Mouse (Mus musculus) hindbrain, embryonic 11.5 days (tissue): ENCODE data around the gene Jhy. TPM values are rescaled to one million over a fixed set of nuclear protein-coding genes. Genes with fewer than 3 reads are reported as not detected.
A peak's percentile ranks its signal among the peaks of the same experiment; 100 is the strongest.

ENCODE experiments used
- ATAC-seq: fragments of 200-750 bp; cut with Nextera tagmentation; 2 replicates; pipeline ENCODE4 v1.8.0; 2017; ENCODE audit warnings: mild to moderate bottlenecking, moderate TSS enrichment, moderate library complexity; ENCODE audit not compliant: low FRiP score
- DNase-seq: peaks from one replicate; pipeline ENCODE4 v3.0.0-alpha.2; 2015; ENCODE audit warnings: low spot score
- H3K27ac ChIP-seq: fragments of 300-500 bp; sonication (generic); 2 replicates; pipeline ENCODE4 v1.5.1; 2014; ENCODE audit warnings: mild to moderate bottlenecking, low read depth, low read length
- H3K27me3 ChIP-seq: fragments of 300-500 bp; sonication (generic); 2 replicates; pipeline ENCODE4 v1.6.1; 2014; ENCODE audit warnings: mild to moderate bottlenecking, low read length, moderate library complexity, mixed read lengths; ENCODE audit not compliant: control insufficient read depth, insufficient read depth
- H3K36me3 ChIP-seq: fragments of 300-500 bp; sonication (generic); 2 replicates; pipeline ENCODE4 v1.6.1; 2014; ENCODE audit warnings: mild to moderate bottlenecking, low read length, moderate library complexity, mixed read lengths; ENCODE audit not compliant: control insufficient read depth, insufficient read depth
- H3K4me1 ChIP-seq: fragments of 300-500 bp; sonication (generic); replicated peaks from 2 replicates; pipeline ENCODE4 v1.6.1; 2014; ENCODE audit warnings: low read length, mixed read lengths; ENCODE audit not compliant: control insufficient read depth, insufficient read depth
- H3K4me2 ChIP-seq: fragments of 300-500 bp; sonication (generic); replicated peaks from 2 replicates; pipeline ENCODE4 v1.6.1; 2014; ENCODE audit warnings: mild to moderate bottlenecking, low read depth, low read length
- H3K4me3 ChIP-seq: fragments of 300-500 bp; sonication (generic); 2 replicates; pipeline ENCODE4 v1.5.1; 2014; ENCODE audit warnings: low read depth, low read length
- H3K9ac ChIP-seq: fragments of 300-500 bp; sonication (generic); 2 replicates; pipeline ENCODE4 v1.6.1; 2014; ENCODE audit warnings: low read depth, low read length
- H3K9me3 ChIP-seq: fragments of 300-500 bp; sonication (generic); 2 replicates; pipeline ENCODE4 v1.6.1; 2016; ENCODE audit warnings: low read length; ENCODE audit not compliant: control insufficient read depth
- WGBS: fragments of 180-500 bp; shearing (Covaris S2); extraction: QIAGEN DNeasy Blood & Tissue Kit; methylation state at CpG from one replicate; pipeline ENCODE4 v1.1.7; 2014; 5-methylcytosine and 5-hydroxymethylcytosine counted together
- polyA plus RNA-seq: library from polyadenylated mRNA; unstranded; fragments of >200 nt; fragmentation: Nextera tagmentation; extraction: Ambion mirVana; gene quantifications from 2 replicates; pipeline ENCODE4 v1.2.1, GENCODE M21; 2014

Jhy gene
- polyA plus RNA-seq, 1 experiment from 2014 or later, result 1.8 TPM

- Histone ChIP-seq H3K4me3 (no peak overlapping the region), H3K27me3 (no peaks in the 10 kb centered on the region; the same call in 1 of the 2 replicates), H3K9ac (no peak overlapping the region), H3K4me1 (no peaks in the 10 kb centered on the region), H3K9me3 (no peaks in the 10 kb centered on the region), H3K27ac (no peak overlapping the region), H3K4me2 (no peak overlapping the region), H3K36me3 (no peaks in the 10 kb centered on the region)
- DNase-seq (no peak), ATAC-seq (no peak)
- WGBS, result 47% methylated on average over 12 of the region's 12 CpGs
These were observed 74.5 kb downstream of the Jhy start for GRCm38 (mm10) chr9:40889389-40889788.

DNA sequence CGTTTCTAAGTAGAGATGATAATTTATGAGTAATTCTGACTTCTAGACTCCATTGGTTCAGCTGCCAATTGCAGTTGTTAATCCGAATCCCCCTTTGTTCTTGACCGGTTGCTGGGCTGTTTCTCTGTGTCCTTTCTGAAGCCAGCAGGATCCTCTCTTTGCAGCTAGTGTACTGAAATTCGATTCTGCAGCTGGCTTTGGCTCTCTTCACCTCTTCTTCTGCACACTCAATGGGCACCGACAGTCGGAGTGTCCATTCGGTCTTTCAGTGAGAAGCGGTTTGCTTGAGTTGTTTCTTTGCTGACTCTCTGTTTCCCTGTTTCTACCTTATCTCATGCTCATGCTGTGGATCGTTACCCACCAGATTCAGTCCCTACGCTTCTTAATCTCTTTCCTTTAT, 78.2 kb downstream of the Jhy start:
- H3K27me3 ChIP-seq, result peaks cover 12% of the 10 kb centered on the region
- ATAC-seq (no peak), DNase-seq (peak; percentile 2)
- no peaks in the 10 kb centered on the region for H3K9me3 ChIP-seq
- no peak overlapping the region for H3K4me2 ChIP-seq
- no peaks in the 10 kb centered on the region for H3K36me3 ChIP-seq
- H3K27ac ChIP-seq, result no peak overlapping the region
- 42% methylated on average over 10 of the region's 10 CpGs for WGBS
- no peaks in the 10 kb centered on the region for H3K4me1 ChIP-seq
- no peak overlapping the region for H3K4me3 ChIP-seq
- no peak overlapping the region for H3K9ac ChIP-seq

GRCm38 (mm10) chr9:40878998-40879397, 84.9 kb downstream of the Jhy start:
- ATAC-seq (no peak), DNase-seq (peak; percentile 56)
- Histone ChIP-seq H3K4me2 (no peak overlapping the region), H3K27ac (no peak overlapping the region), H3K27me3 (peaks cover 75% of the 10 kb centered on the region), H3K4me1 (0 out of 2 replicates have a peak, but pooled peaks cover 3% of the 10 kb centered on the region), H3K4me3 (no peak overlapping the region), H3K36me3 (no peaks in the 10 kb centered on the region), H3K9me3 (no peaks in the 10 kb centered on the region), H3K9ac (no peak overlapping the region)
- WGBS, result 2% methylated on average over 14 of the region's 14 CpGs

DNA sequence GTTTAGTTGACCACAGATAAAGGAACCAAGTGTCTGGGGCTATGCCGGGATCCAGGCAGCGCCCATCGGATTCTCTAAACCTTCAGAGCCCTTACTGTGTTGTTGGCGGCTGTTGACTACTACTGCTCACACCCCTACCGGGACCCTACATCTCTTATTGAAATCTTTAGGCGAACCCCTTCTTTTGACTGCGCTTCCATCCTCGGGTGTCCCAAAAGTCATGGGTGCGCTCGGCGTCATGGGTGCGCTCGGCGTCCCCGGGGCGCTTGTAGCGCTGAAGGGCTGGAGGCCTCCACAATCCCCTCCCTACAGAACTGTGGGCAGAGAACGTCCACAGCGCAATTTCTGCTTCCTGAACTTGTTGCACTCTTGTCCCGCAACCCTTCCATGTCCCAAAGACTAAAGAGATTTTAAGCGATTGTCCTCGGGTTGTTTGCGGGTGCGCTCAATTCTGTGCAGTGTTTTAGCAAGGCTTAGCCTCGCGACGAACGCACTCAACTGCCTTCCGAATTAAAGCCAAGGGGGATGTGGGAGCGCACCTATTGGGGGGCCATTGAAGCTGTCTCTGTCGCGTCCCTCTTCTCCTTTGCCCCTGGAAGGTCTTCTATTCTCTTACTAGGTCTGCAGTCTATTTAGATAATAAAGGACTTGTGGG, 85.5 kb downstream of the Jhy start:
- ATAC-seq, result no peak
- Histone ChIP-seq H3K27me3 (peaks cover 81% of the 10 kb centered on the region), H3K4me2 (no peak overlapping the region), H3K9me3 (no peaks in the 10 kb centered on the region), H3K36me3 (no peaks in the 10 kb centered on the region), H3K4me1 (0 out of 2 replicates have a peak, but pooled peaks cover 3% of the 10 kb centered on the region), H3K4me3 (no peak overlapping the region), H3K9ac (no peak overlapping the region), H3K27ac (no peak overlapping the region)
- peak; percentile 66 for DNase-seq
- WGBS, result under 1% methylated on average over 32 of the region's 32 CpGs

GRCm38 (mm10) chr9:40877881-40878235, 86.1 kb downstream of the Jhy start:
- ATAC-seq (no peak), DNase-seq (peak; percentile 69)
- H3K27ac ChIP-seq, result no peak overlapping the region
- H3K36me3 ChIP-seq, result no peaks in the 10 kb centered on the region
- no peak overlapping the region for H3K9ac ChIP-seq
- H3K9me3 ChIP-seq, result no peaks in the 10 kb centered on the region
- H3K4me3 ChIP-seq, result no peak overlapping the region
- 0 out of 2 replicates have a peak, but pooled peaks cover 3% of the 10 kb centered on the region for H3K4me1 ChIP-seq
- peaks cover 85% of the 10 kb centered on the region for H3K27me3 ChIP-seq
- WGBS, result under 1% methylated on average over 27 of the region's 29 CpGs
- H3K4me2 ChIP-seq, result no peak overlapping the region

DNA sequence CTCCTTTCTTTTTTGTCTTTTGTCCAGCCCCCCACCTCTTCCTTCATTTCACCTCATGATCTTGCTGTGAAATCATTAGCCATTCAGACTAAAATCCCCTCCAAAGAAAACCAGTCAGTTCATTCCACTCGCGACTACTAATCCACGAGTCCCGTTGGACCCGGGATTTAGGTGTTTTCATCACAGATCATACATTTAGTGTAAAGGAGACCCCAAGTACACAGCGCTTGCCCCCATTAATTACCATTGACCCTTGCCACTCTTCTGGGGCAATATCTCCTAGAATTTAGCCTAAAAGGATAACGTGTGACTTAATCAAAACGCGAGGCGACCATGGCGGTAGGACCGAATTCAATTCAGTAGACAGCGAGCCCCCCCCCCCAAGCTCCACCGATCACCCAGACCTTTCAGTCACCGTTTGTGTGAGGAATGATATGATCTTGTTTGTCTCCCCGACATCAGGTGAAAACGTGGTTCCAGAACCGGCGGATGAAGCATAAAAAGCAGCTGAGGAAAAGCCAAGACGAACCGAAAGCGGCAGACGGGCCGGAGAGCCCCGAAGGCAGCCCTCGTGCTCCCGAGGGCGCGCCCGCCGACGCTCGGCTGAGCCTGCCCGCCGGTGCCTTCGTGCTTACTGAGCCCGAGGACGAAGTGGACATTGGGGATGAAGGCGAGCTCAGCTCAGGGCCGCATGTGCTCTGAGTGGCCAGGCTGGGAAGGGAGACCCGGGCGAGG, 86.6 kb downstream of the Jhy start:
- no peaks in the 10 kb centered on the region for H3K36me3 ChIP-seq
- DNase-seq (peak; percentile 55), ATAC-seq (no peak)
- H3K4me3 ChIP-seq, result no peak overlapping the region
- peaks cover 91% of the 10 kb centered on the region for H3K27me3 ChIP-seq
- H3K27ac ChIP-seq, result no peak overlapping the region
- no peak overlapping the region for H3K4me2 ChIP-seq
- H3K9me3 ChIP-seq, result no peaks in the 10 kb centered on the region
- 1% methylated on average over 42 of the region's 42 CpGs for WGBS
- 0 out of 2 replicates have a peak, but pooled peaks cover 3% of the 10 kb centered on the region for H3K4me1 ChIP-seq
- no peak overlapping the region for H3K9ac ChIP-seq

- peaks cover 92% of the 10 kb centered on the region for H3K27me3 ChIP-seq
- H3K4me2 ChIP-seq, result no peak overlapping the region
- H3K4me1 ChIP-seq, result 0 out of 2 replicates have a peak, but pooled peaks cover 4% of the 10 kb centered on the region
- ATAC-seq, result no peak
- H3K9ac ChIP-seq, result no peak overlapping the region
- H3K4me3 ChIP-seq, result no peak overlapping the region
- H3K36me3 ChIP-seq, result no peaks in the 10 kb centered on the region
- 9% methylated on average over 5 of the region's 5 CpGs for whole genome bisulfite sequencing
- H3K27ac ChIP-seq, result no peak overlapping the region
- H3K9me3 ChIP-seq, result no peaks in the 10 kb centered on the region
- DNase-seq, result peak; percentile 52
These were observed 87.2 kb downstream of the Jhy start for GRCm38 (mm10) chr9:40876693-40877092.

DNA sequence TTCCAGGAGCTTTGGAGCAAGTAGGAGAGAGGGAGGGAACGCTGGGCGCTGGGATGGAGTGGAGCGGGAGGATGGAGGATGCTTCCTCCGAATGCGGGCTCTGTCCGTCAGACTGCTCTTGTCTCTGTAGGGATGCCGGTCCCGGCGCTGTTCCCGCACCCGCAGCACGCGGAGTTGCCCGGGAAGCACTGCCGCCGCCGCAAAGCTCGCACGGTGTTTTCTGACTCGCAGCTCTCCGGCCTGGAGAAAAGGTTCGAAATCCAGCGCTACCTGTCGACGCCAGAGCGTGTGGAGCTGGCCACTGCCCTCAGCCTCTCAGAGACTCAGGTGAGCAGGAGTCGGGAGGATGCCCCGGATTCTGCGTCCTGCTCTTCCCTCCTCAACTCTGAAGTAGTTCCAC, 87.8 kb downstream of the Jhy start:
- Histone ChIP-seq H3K9ac (no peak overlapping the region), H3K27ac (no peak overlapping the region), H3K4me1 (peaks cover 5% of the 10 kb centered on the region; the same call in 1 of the 2 replicates), H3K4me2 (no peak overlapping the region), H3K36me3 (no peaks in the 10 kb centered on the region), H3K27me3 (peaks cover 94% of the 10 kb centered on the region), H3K4me3 (no peak overlapping the region), H3K9me3 (no peaks in the 10 kb centered on the region)
- no peak for DNase-seq
- 1% methylated on average over 29 of the region's 29 CpGs for WGBS
- no peak for ATAC-seq

DNA sequence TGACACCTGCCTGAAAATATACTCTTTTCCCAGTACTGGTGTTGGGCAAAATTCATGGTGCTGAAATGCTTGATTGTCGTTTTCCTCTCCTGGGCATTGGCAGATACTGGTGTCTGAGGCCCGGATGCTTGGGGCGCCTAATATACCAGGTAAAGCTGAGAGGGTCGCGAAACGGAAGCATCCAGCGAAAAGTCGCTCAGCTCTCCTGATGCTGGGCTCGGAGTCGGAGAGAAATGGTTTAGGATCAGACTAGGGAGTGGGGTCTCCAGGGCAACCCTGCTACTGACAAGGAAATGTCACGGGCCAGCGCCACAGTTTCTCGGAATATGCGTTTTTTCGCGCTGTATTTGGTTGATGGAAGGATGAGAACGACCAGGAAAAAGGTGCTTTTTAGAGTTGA, 88.5 kb downstream of the Jhy start:
- under 1% methylated on average over 17 of the region's 17 CpGs for WGBS

More for the DNA sequence above, 88.5 kb downstream of the Jhy start:
- no peak overlapping the region for H3K4me3 ChIP-seq
- DNase-seq (peak; percentile 60), ATAC-seq (no peak)
- no peaks in the 10 kb centered on the region for H3K36me3 ChIP-seq
- no peak overlapping the region for H3K27ac ChIP-seq
- no peaks in the 10 kb centered on the region for H3K9me3 ChIP-seq
- no peak overlapping the region for H3K9ac ChIP-seq
- peaks cover 5% of the 10 kb centered on the region; the same call in 1 of the 2 replicates for H3K4me1 ChIP-seq
- H3K27me3 ChIP-seq, result peaks cover 93% of the 10 kb centered on the region
- no peak overlapping the region for H3K4me2 ChIP-seq
